Mouse (Mus musculus) brain, embryonic 14.5 days (tissue): ENCODE measurements around the gene Gbf1.

ENCODE experiments used
- CTCF ChIP-seq: fragments of 200-500 bp; IDR thresholded peaks from 2 replicates; pipeline ENCODE4 v1.5.1; 2012; ENCODE audit warnings: inconsistent platforms, mild to moderate bottlenecking, moderate library complexity, borderline replicate concordance; ENCODE audit not compliant: insufficient read depth, insufficient read length; ENCODE audit errors: extremely low read depth
- POLR2A ChIP-seq: fragments of 200-500 bp; IDR thresholded peaks from 2 replicates; pipeline ENCODE4 v1.6.1; 2012; ENCODE audit warnings: mild to moderate bottlenecking, inconsistent platforms, borderline replicate concordance; ENCODE audit not compliant: poor library complexity, insufficient read depth, insufficient read length, severe bottlenecking; ENCODE audit errors: extremely low read depth

GRCm38 (mm10) chr19:46331936-46332335 lies 179.6 kb downstream of the Gbf1 start:
- TF ChIP-seq CTCF (no peak), POLR2A (no peak)
